Mouse (Mus musculus) kidney, adult 2 months (tissue): ENCODE data around the gene Nek8. TPM values are rescaled to one million over a fixed set of nuclear protein-coding genes. Genes with fewer than 3 reads are reported as not detected.

Source experiments
- DNase-seq: peaks from one replicate; pipeline ENCODE4 v3.0.0; 2021
- H3K27ac ChIP-seq: fragments of 200-500 bp; 2 replicates; pipeline ENCODE4 v1.5.1; 2012; ENCODE audit warnings: low read depth, low read length, control low read depth, inconsistent platforms; ENCODE audit not compliant: insufficient read depth
- H3K27me3 ChIP-seq: fragments of 200-500 bp; replicated peaks from 2 replicates; pipeline ENCODE4 v1.6.1; 2012; ENCODE audit warnings: mild to moderate bottlenecking, moderate library complexity, low read length, inconsistent platforms; ENCODE audit not compliant: control insufficient read depth, insufficient read depth
- H3K36me3 ChIP-seq: fragments of 200-500 bp; 2 replicates; pipeline ENCODE4 v1.6.1; 2012; ENCODE audit warnings: mild to moderate bottlenecking, moderate library complexity, low read length, inconsistent platforms; ENCODE audit not compliant: control insufficient read depth, insufficient read depth
- H3K4me1 ChIP-seq: fragments of 200-500 bp; 2 replicates; pipeline ENCODE4 v1.6.1; 2011; ENCODE audit warnings: low read length; ENCODE audit not compliant: control insufficient read depth, insufficient read depth
- H3K4me3 ChIP-seq: fragments of 200-500 bp; 2 replicates; pipeline ENCODE4 v1.5.1; 2011; ENCODE audit warnings: mild to moderate bottlenecking, low read depth, low read length, control low read depth; ENCODE audit not compliant: insufficient read depth
- CTCF ChIP-seq: fragments of 200-500 bp; conservative IDR thresholded peaks from 2 replicates; pipeline ENCODE4 v1.5.1; 2011; ENCODE audit warnings: low read depth, mild to moderate bottlenecking, control low read depth, low read length, moderate library complexity, mixed read lengths; ENCODE audit not compliant: insufficient read depth, insufficient read length
- POLR2A ChIP-seq: fragments of 200-500 bp; IDR thresholded peaks from one replicate; pipeline ENCODE4 v1.6.1; 2011; ENCODE audit warnings: low read depth, low read length, control low read depth
- WGBS: fragments of 180-500 bp; shearing (Covaris S2); methylation state at CpG from one replicate; pipeline ENCODE4 v1.1.7; 2018; 5-methylcytosine and 5-hydroxymethylcytosine counted together
- polyA plus RNA-seq: library from polyadenylated mRNA; depleted of rRNA; stranded (reverse); fragments of >200 nt; gene quantifications from 2 replicates; pipeline ENCODE4 v1.2.3, GENCODE M21; 2012; rRNA removed

The Nek8 gene
- polyA plus RNA-seq, 1 experiment, result 18.3 TPM

GRCm38 (mm10) chr11:78125691-78126090, 50.8 kb downstream of the Nek8 start:
- H3K4me3 ChIP-seq, result no peak overlapping the region
- peak overlapping the region; percentile 47 for H3K27ac ChIP-seq
- H3K4me1 ChIP-seq, result peaks cover 8% of the 10 kb centered on the region; the same call in 1 of the 2 replicates
- WGBS, result 35% methylated on average over 6 of the region's 6 CpGs
- H3K36me3 ChIP-seq, result no peaks in the 10 kb centered on the region
- peak; percentile 41 for DNase-seq
- H3K27me3 ChIP-seq, result no peaks in the 10 kb centered on the region
- no peak for TF ChIP-seq POLR2A
- TF ChIP-seq CTCF, result no peak

DNA sequence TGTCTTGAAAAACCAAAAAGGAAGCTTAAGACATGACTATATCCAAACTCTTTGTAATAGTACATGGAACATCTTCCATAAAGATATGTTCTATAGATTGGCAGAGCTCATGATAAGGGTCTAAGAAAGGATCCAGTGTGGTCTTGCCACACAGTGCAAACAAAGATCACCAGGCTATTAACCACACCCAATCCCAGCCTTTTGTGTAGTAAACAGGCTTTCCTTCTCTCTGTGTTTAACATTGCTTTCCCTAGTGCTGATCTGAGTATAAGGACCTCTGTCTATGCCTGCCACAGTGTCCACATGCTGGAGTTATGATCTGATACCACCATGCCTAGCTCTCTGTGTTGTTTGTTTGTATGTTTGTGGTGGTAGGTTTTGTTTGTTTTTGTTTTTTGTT, 52.7 kb downstream of the Nek8 start:
- TF ChIP-seq POLR2A (no peak), CTCF (no peak)
- no peak for DNase-seq

GRCm38 (mm10) chr11:78122815-78123214, 53.7 kb downstream of the Nek8 start:
- 71% methylated on average over 4 of the region's 4 CpGs for WGBS
- TF ChIP-seq POLR2A, result no peak
- no peak for TF ChIP-seq CTCF
- no peak for DNase-seq

More for the DNA sequence above, 52.7 kb downstream of the Nek8 start:
- H3K27me3 ChIP-seq, result no peaks in the 10 kb centered on the region
- no peak overlapping the region for H3K4me3 ChIP-seq
- H3K4me1 ChIP-seq, result peaks cover 8% of the 10 kb centered on the region; the same call in 1 of the 2 replicates
- H3K36me3 ChIP-seq, result no peaks in the 10 kb centered on the region
- no peak overlapping the region for H3K27ac ChIP-seq

DNA sequence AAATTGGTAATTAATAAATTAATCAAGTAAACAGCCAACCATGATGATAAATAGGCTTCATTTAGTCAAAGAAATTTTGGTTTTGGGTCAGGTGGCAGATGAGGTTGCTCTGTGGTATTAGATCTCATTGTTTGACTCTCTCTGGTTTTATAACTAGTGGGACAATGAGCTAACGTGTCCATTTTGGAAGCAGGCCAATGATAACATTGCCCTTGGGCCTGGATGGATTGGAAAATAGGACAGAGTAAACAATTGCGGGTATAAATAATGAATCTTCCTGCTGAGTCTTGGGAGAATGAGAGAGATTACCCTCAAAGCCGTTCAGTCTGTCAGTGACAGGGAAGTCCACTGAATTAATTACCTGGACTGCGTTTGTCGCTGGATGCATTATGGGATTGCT, 55.3 kb downstream of the Nek8 start:
- Histone ChIP-seq H3K4me3 (no peak overlapping the region), H3K27ac (no peak overlapping the region), H3K27me3 (no peaks in the 10 kb centered on the region), H3K4me1 (peaks cover under 1% of the 10 kb centered on the region; the same call in 1 of the 2 replicates), H3K36me3 (no peaks in the 10 kb centered on the region)
- WGBS, result 27% methylated on average over 5 of the region's 5 CpGs
- TF ChIP-seq POLR2A (no peak), CTCF (no peak)
- DNase-seq, result peak; percentile 72

More at GRCm38 (mm10) chr11:78122815-78123214, 53.7 kb downstream of the Nek8 start:
- Histone ChIP-seq H3K27ac (no peak overlapping the region), H3K4me3 (no peak overlapping the region), H3K4me1 (peaks cover 8% of the 10 kb centered on the region; the same call in 1 of the 2 replicates), H3K36me3 (no peaks in the 10 kb centered on the region), H3K27me3 (no peaks in the 10 kb centered on the region)

DNA sequence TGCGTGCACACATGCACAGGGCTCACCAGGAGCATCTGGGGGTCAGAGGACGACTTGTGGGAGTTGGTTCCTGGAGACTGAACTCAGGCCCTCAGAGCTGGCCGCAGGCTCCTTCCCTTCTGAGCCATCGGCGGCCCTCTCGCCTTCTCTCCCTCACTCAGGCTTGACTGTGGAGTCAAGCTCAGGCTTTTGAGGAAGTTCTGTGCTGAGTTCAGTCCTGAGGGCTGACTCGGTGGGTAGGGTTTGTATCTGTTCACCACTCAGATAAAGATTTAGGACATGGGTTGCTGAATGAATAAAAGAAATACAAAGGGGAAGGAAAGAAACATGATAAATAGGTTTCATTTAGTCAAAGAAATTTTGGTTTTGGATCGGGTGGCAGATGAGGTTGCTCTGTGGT, 56.6 kb downstream of the Nek8 start:
- H3K27ac ChIP-seq, result no peak overlapping the region
- H3K27me3 ChIP-seq, result no peaks in the 10 kb centered on the region
- no peak overlapping the region for H3K4me3 ChIP-seq
- TF ChIP-seq POLR2A (no peak), CTCF (no peak)
- H3K4me1 ChIP-seq, result no peaks in the 10 kb centered on the region
- WGBS, result 61% methylated on average over 8 of the region's 8 CpGs
- no peaks in the 10 kb centered on the region for H3K36me3 ChIP-seq
- no peak for DNase-seq

DNA sequence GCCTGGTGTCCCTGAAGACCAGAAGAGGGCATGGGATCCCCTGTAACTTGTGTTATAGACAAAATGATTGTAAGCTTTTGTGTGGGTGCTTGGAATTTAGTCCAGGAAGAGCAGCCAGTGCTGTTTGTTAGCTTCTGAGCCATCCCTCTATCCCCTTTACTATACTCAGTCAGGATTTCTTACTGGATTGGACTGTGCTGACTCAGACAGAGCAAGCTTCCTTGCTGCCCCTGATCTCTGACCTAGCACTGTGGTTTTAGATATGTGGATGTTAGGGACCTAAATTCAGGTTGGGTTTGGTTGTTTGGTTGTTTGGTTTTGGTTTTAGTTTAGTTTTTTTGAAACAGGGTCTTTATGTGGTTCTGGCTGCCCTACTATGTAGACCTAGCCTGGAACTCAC, 58.0 kb downstream of the Nek8 start:
- H3K27ac ChIP-seq, result no peak overlapping the region

GRCm38 (mm10) chr11:78116146-78116410, 60.4 kb downstream of the Nek8 start:
- Histone ChIP-seq H3K27ac (peak overlapping the region; percentile 54; the same call in 1 of the 2 replicates), H3K4me3 (peak overlapping the region; percentile 75), H3K4me1 (peaks cover 2% of the 10 kb centered on the region; the same call in 1 of the 2 replicates), H3K36me3 (no peaks in the 10 kb centered on the region), H3K27me3 (no peaks in the 10 kb centered on the region)
- WGBS, result 14% methylated on average over 5 of the region's 5 CpGs
- TF ChIP-seq POLR2A, result no peak
- TF ChIP-seq CTCF, result no peak
- peak; percentile 40 for DNase-seq

More for the DNA sequence above, 58.0 kb downstream of the Nek8 start:
- no peak overlapping the region for H3K4me3 ChIP-seq
- H3K36me3 ChIP-seq, result no peaks in the 10 kb centered on the region
- no peaks in the 10 kb centered on the region for H3K27me3 ChIP-seq
- H3K4me1 ChIP-seq, result no peaks in the 10 kb centered on the region; the same call in 1 of the 2 replicates
- TF ChIP-seq POLR2A (no peak), CTCF (no peak)
- no peak for DNase-seq

Other genes with a start within 250 kb of the Nek8 start
- 0.12 and 0.27 TPM in 2 replicates for gene Sez6, start 245.9 kb downstream of the Nek8 start, polyA plus RNA-seq
- 33.0 and 35.7 TPM in 2 replicates for gene Phf12, start 193.9 kb downstream of the Nek8 start, polyA plus RNA-seq
- 7.1 and 9.3 TPM in 2 replicates for gene Dhrs13, start 144.4 kb downstream of the Nek8 start, polyA plus RNA-seq
- 95.0 and 96.9 TPM in 2 replicates for gene Flot2, start 138.7 kb downstream of the Nek8 start, polyA plus RNA-seq
- gene Eral1, start 96.3 kb downstream of the Nek8 start, polyA plus RNA-seq, result 39.1 and 41.6 TPM in 2 replicates
- gene Fam222b, start 82.0 kb downstream of the Nek8 start, polyA plus RNA-seq, result 13.4 and 14.7 TPM in 2 replicates
- gene Traf4, start 11.1 kb downstream of the Nek8 start, polyA plus RNA-seq, result 108 and 126 TPM in 2 replicates
- gene Tlcd1, start within 50 bp of the Nek8 start, polyA plus RNA-seq, result 78.2 and 144 TPM in 2 replicates
- 153 and 278 TPM in 2 replicates for gene Rpl23a, start 6.9 kb upstream of the Nek8 start, polyA plus RNA-seq
- gene Rab34, start 11.8 kb upstream of the Nek8 start, polyA plus RNA-seq, result 78.1 and 92.4 TPM in 2 replicates
- 1.2 and 1.8 TPM in 2 replicates for gene Proca1, start 16.7 kb upstream of the Nek8 start, polyA plus RNA-seq
- gene Sdf2, start 69.1 kb upstream of the Nek8 start, polyA plus RNA-seq, result 127 and 129 TPM in 2 replicates
- 17.8 and 20.7 TPM in 2 replicates for gene Supt6, start 69.3 kb upstream of the Nek8 start, polyA plus RNA-seq
- gene 2610507B11Rik, start 85.1 kb upstream of the Nek8 start, polyA plus RNA-seq, result 103 and 122 TPM in 2 replicates
- gene BC030499, start 114.2 kb upstream of the Nek8 start, polyA plus RNA-seq, result 0.15 and 0.19 TPM in 2 replicates
- 13.2 and 15.0 TPM in 2 replicates for gene Spag5, start 124.9 kb upstream of the Nek8 start, polyA plus RNA-seq
- 36.2 and 43.5 TPM in 2 replicates for gene Aldoc, start 146.3 kb upstream of the Nek8 start, polyA plus RNA-seq
- gene Pigs, start 151.7 kb upstream of the Nek8 start, polyA plus RNA-seq, result 69.1 and 79.1 TPM in 2 replicates
- gene Unc119, start 166.8 kb upstream of the Nek8 start, polyA plus RNA-seq, result 20.3 and 20.8 TPM in 2 replicates
- 0.03 and 0.05 TPM in 2 replicates for gene Foxn1, start 209.9 kb upstream of the Nek8 start, polyA plus RNA-seq
- 91.0 and 105 TPM in 2 replicates for gene Slc13a2, start 245.5 kb upstream of the Nek8 start, polyA plus RNA-seq